Mouse (Mus musculus) gastrocnemius, postnatal 25 days (tissue): ENCODE measurements around the gene Taf1a. TPM values are rescaled to one million over a fixed set of nuclear protein-coding genes. Genes with fewer than 3 reads are reported as not detected.

ENCODE experiments used
- DNase-seq: peaks from one replicate; pipeline ENCODE4 v3.0.0; 2022
- total RNA-seq, 2 experiments: library from RNA; stranded (reverse); gene quantifications; 1 replicate in 1 of 2; 2 replicates in 1 of 2; pipeline ENCODE4 v1.2.3; 2021

Taf1a gene
- total RNA-seq, 2 experiments from 2014 or later, result 3.5 to 4.3 TPM

DNA sequence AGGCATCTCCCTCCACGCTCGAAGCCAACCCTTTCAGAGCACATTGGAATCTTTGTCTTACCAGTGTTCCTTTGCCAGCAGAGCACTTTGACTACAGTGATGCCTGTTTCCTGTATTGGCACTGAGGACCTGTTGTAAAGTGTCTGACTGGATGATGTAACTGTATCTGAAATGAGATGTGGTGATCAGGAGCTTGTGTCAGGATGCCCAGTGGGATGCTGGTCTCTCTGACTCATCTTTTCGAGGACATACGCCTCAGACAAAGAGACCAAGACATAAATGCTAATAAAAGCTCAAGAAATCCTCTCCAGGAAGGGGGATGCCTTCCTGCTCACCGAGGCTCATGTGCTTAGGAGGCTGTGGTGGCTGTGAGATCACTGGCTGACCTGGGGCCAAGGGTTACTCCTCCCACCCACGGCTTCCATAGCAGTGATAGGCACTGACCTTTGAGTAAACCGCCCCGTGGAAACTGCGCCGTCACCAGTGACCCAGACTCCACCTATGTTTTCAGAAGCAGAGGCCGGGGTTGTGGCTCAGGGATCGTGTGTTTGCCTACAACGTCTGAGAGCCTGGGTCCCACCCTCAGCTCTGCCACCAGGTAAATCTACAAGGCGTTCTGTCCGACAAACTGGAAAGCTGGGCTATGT, 25.4 kb downstream of the Taf1a start:
- no peak for DNase-seq

DNA sequence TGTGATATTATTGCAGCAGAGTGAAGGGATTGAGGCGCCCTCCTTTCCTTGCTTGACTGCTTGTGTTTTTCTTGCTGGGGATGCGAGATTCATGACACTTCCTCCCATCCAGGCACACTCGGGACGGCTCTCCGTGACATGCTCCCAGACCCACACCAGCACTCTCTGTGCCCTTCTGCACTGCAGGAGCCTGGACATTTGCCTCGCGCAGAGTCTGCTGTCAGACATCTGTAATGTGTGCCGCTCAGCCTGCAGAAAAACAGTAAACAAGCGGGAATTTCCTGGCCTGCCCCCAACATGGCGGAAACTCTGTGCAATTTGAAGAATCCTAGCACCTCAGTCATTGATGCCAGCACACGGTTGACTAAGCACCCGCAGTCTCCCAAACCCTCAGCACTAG, 29.1 kb downstream of the Taf1a start, which contains the start of gene Hhipl2:
Gene Hhipl2 (plus strand): TSS at position 343 of the 400 bp plus-strand sequence.
- DNase-seq, result no peak

DNA sequence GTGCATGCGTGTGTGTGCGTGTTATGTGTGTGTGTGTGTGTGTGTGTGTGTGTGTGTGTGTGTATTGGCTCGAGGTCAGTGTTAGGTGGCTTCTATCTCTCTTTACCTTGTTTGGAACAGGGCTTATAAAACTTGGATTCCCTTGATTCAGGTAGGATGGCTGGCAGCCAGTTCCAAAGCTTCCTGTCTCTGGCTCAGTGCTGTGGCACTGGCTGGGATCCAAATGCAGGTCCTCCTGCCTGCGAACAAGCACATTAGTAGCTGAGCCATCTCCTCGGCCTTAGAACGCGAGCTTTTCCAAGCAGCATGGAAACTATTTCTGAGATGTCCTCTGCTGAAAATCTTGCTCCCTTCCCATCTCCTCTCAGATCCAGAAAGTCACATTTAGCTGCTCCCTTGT, 31.0 kb downstream of the Taf1a start:
- DNase-seq, result no peak

DNA sequence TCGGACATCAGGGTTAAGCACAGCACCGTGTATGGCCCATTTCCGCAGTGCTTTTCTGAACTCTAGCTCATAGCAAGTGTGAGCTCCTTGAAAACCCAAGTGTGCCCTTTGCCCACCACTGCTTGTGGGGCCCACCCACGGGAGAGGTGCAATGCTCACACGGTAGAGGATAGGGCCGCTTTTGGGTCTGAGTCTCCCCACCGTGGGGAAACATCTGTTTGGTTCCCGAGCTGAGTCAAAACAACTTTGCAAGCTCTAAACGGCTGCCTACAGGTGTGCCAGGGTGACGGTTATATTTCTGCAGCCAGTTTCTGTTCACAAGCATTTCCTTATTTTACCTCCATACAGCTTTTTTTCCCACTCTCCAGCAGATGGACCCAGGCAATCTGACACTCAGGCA, 31.5 kb downstream of the Taf1a start:
- DNase-seq, result no peak

DNA sequence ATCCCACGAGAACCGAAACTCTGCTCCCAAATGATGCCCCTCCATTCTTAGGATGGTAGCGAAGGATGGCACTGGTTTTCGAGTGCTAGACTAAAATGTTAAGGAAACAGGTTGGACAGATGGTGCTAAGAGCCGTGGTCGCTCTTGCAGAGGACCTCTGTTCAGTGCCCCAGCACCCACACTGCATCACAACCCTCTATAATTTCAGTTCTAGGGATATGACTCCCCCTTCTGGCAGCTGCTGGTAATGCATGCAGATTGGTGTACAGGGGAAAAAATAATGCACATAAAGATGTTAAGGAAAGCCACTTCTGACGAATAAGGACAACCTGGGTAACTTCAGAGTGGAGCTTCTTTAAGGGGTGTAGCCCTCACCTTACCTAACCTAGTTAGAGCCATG, 35.3 kb downstream of the Taf1a start:
- no peak for DNase-seq

DNA sequence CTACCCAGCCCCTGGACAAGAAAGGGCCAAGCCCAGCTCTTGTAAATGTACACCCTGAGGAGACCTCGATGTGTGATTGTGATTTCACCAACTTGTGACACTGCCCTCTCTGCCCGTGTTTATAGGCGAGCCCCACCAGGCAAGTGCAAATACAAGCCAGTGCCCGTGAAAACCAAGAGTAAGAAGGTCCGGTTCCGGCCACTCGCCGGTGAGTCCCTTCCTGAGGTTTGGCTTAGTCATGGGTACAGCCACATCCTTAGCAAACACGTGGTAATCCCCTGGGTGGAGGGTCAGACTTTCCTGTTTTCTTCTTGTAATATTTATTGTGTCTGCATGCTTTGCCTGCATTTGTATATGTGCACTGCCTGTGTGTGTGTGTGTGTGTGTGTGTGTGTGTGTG, 46.1 kb downstream of the Taf1a start:
- DNase-seq, result no peak

DNA sequence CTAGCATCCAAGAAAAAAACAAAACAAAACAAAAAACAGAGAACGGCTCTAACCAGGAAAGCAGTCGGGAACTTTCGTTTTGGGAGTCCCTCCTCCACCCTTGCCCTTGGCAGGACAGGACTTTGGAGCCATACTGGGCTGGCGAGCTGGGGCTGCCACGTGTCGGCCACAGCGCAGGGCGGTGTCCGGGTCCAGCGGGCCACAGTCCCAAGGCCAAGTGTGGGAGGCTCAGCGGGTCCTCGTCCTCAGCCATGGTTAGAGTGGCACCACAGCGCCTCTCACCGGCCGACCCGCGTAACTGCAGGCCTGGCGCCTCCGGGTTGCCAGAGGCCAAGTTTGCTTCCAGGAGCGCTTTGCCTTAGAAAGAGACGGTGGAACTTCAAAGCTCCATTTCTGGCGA, 50.3 kb downstream of the Taf1a start:
- DNase-seq, result peak; percentile 93

DNA sequence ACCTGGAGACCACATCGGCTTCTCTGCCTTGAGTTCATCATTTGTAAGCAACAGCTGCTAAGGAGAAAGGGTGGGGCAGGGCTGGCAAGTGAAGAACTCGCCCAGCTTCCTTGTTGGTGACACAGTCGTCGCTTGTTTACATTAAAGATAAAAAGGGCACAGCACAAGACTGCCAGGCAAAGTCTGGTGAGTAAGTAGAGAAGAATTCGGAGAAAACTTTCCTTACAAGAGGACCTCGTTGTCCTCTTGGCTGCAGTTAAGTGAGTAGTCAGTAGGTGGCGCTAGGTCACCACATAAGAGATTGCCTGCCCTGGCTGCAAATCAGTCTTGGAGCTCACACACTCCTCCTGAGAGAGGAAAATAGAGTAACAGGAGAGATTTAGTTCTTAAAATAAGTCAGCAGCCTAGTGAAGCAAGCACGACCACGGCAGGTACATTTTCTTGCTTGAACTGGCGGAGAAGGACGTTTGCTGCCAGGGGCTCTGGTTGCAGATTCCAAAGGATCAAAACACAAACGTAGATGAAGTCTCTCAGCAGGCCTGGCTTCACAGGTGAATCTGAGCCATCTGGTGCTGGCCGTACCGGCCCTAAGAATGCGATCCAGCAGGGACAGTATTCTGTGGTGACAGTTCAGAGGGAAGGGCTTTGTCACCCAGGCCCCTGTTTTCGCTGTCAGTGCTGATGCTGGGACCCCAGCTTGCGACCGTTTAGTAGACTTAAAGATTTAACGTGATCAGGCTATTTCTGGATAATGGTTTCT, 53.4 kb downstream of the Taf1a start:
- DNase-seq, result peak; percentile 57

DNA sequence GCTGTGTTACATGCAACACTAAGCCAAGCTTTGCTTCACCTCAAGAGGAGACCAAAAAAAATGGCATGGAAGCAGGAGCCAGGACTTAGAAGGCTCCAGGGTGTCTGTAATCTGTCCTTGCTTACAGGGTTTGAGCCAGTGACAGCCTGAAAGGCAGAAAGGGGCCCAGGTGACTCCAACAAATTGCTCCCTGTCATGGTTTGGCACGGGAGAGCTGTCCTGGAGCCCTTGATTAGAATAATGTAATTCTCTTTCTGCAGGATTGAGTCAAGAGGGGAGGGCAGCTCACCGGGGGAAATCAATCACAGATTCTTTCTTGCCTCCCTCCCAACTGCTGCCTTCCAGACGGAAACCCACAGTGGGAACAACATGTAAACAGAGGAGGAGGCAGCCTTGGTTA, 64.3 kb downstream of the Taf1a start:
- no peak for DNase-seq

Other genes starting within 250 kb of the Taf1a start
- gene Disp1, start 167.5 kb upstream of the Taf1a start, total RNA-seq, result 1 to 10 TPM; 2.5 to 5.0 TPM
- 10 to 100 TPM; 19.4 TPM for gene Aida, start 92.4 kb upstream of the Taf1a start, total RNA-seq
- gene Brox, start 91.7 kb upstream of the Taf1a start, total RNA-seq, result 10 to 100 TPM; 15.5 to 18.4 TPM
- gene Mia3, start 19.4 kb upstream of the Taf1a start, total RNA-seq, result 100 to 1,000 TPM; 132 to 141 TPM
- not detected for gene Hhipl2, start 29.2 kb downstream of the Taf1a start, total RNA-seq